ENCODE assay signal across 38 mouse cellular contexts in genomic region chr8:45235228-45235627, GRCm38 (mm10). TPM values are rescaled to one million over a fixed set of nuclear protein-coding genes. Genes with fewer than 3 reads are reported as not detected.
"Had no signal": no experiment of that assay in that cellular context is flagged by ENCODE, and none has a peak within 500 bp of the region (broad histone marks: within the 10 kb centered on the region; RNA-seq: fewer than 3 reads in every experiment).

No protein-coding gene starts in this region.

- H3K36me3 ChIP-seq: heart, embryonic 13.5 days; heart, embryonic 15.5 days; hindbrain, embryonic 13.5 days; hindbrain, embryonic 15.5 days; kidney, embryonic 15.5 days; limb, embryonic 10.5 days; limb, embryonic 12.5 days; liver, embryonic 13.5 days; liver, embryonic 15.5 days had no signal

- H3K27me3 ChIP-seq: hindbrain, embryonic 15.5 days; limb, embryonic 12.5 days; liver, embryonic 13.5 days; liver, embryonic 15.5 days had no signal

- H3K4me2 ChIP-seq: heart, embryonic 11.5 days; heart, embryonic 13.5 days; heart, embryonic 15.5 days; hindbrain, embryonic 13.5 days; hindbrain, embryonic 15.5 days; kidney, embryonic 15.5 days; limb, embryonic 12.5 days; liver, embryonic 11.5 days; liver, embryonic 13.5 days; liver, embryonic 15.5 days had no signal

- H3K4me3 ChIP-seq: heart, adult 2 months; heart, embryonic 13.5 days; heart, embryonic 15.5 days; hindbrain, embryonic 13.5 days; hindbrain, embryonic 15.5 days; kidney, embryonic 15.5 days; layer of hippocampus, adult 2 months; left cerebral cortex, adult 2 months; limb, embryonic 10.5 days; limb, embryonic 12.5 days; liver, embryonic 13.5 days; liver, embryonic 15.5 days had no signal

- H3K9ac ChIP-seq: heart, embryonic 13.5 days; heart, embryonic 15.5 days; hindbrain, embryonic 13.5 days; hindbrain, embryonic 15.5 days; kidney, embryonic 15.5 days; limb, embryonic 12.5 days; liver, embryonic 13.5 days; liver, embryonic 15.5 days; liver, postnatal 0 days had no signal

- H3K9me3 ChIP-seq: heart, embryonic 13.5 days; heart, embryonic 15.5 days; hindbrain, embryonic 13.5 days; hindbrain, embryonic 15.5 days; kidney, embryonic 15.5 days; limb, embryonic 10.5 days; limb, embryonic 12.5 days; liver, embryonic 13.5 days; liver, embryonic 15.5 days had no signal

- DNase-seq: gastrocnemius, postnatal 14 days; heart, adult 11 months; heart, adult 2 months; heart, postnatal 14 days; heart, postnatal 36 days; kidney, adult 11 months; kidney, adult 2 months; kidney, adult 9 months; kidney, postnatal 25 days; kidney, postnatal 4 days; liver; liver, embryonic 13.5 days; liver, postnatal 0 days had no signal

- H3K4me1 ChIP-seq: heart, embryonic 15.5 days; liver, embryonic 13.5 days had no signal

- H3K27ac ChIP-seq: heart, adult 2 months; heart, embryonic 13.5 days; heart, embryonic 15.5 days; hindbrain, embryonic 13.5 days; hindbrain, embryonic 15.5 days; hindbrain, postnatal 0 days; kidney, embryonic 15.5 days; kidney, postnatal 0 days; layer of hippocampus, adult 2 months; left cerebral cortex, adult 2 months; limb, embryonic 10.5 days; limb, embryonic 12.5 days; liver, embryonic 13.5 days; liver, embryonic 15.5 days had no signal

- ATAC-seq: hindbrain, postnatal 0 days; intestine, embryonic 16.5 days; liver, postnatal 0 days had no signal

RNA-seq across cellular contexts. Expression of gene F11, which starts 26.6 kb away (rescaled TPM):
- total RNA-seq: gastrocnemius, adult 8-10 months; gastrocnemius, postnatal 14 days; heart, adult 2 months; heart, postnatal 14 days; heart, postnatal 36 days; hematopoietic stem cell, adult 5-6 weeks; hindbrain, postnatal 0 days; layer of hippocampus, adult 2 months; layer of hippocampus, postnatal 14 days; left cerebral cortex, adult 2 months; left cerebral cortex, postnatal 14 days; left cerebral cortex, postnatal 36 days had no signal
- polyA plus RNA-seq: gonadal fat pad, adult 2 months; heart, adult 2 months; heart, embryonic 11.5 days; heart, embryonic 15.5 days; heart, postnatal 0 days; hindbrain, embryonic 11.5 days; hindbrain, embryonic 13.5 days; hindbrain, embryonic 15.5 days; hindbrain, postnatal 0 days; intestine, embryonic 14.5 days; kidney, adult 2 months; kidney, postnatal 0 days; limb, embryonic 10.5 days; limb, embryonic 12.5 days; limb, embryonic 14.5 days had no signal

RNA-seq across cellular contexts. Expression of gene Klkb1, which starts 59.4 kb away (rescaled TPM):
- total RNA-seq: gastrocnemius, postnatal 14 days; heart, adult 2 months; heart, postnatal 14 days; heart, postnatal 36 days; hematopoietic stem cell, adult 5-6 weeks; layer of hippocampus, adult 2 months; layer of hippocampus, postnatal 14 days; left cerebral cortex, adult 2 months; left cerebral cortex, postnatal 14 days; left cerebral cortex, postnatal 36 days had no signal
- polyA plus RNA-seq: heart, embryonic 11.5 days; heart, embryonic 13.5 days; heart, embryonic 15.5 days; heart, postnatal 0 days; hindbrain, embryonic 11.5 days; hindbrain, embryonic 13.5 days; intestine, embryonic 14.5 days; limb, embryonic 12.5 days had no signal
